Mouse (Mus musculus) T-cell, adult 2 months (primary cell): Measurements from ENCODE around the gene Sptbn4.
A peak's percentile ranks its signal among the peaks of the same experiment; 100 is the strongest.

Source experiments
- DNase-seq: peaks from one replicate; pipeline ENCODE4 v3.0.0; 2022; ENCODE audit warnings: low spot score

Gene Sptbn4

GRCm38 (mm10) chr7:27433349-27433748, 14.1 kb downstream of the Sptbn4 start:
- no peak for DNase-seq

- DNase-seq: no peak
These were observed 18.4 kb downstream of the Sptbn4 start for GRCm38 (mm10) chr7:27429135-27429534.

GRCm38 (mm10) chr7:27428002-27428401, 19.5 kb downstream of the Sptbn4 start:
- no peak for DNase-seq

- no peak for DNase-seq
These were observed 20.1 kb downstream of the Sptbn4 start for GRCm38 (mm10) chr7:27427387-27427786.

- no peak for DNase-seq
These were observed 23.7 kb downstream of the Sptbn4 start for GRCm38 (mm10) chr7:27423556-27424326.

GRCm38 (mm10) chr7:27419101-27419500, 28.4 kb downstream of the Sptbn4 start:
- DNase-seq: no peak

GRCm38 (mm10) chr7:27417151-27417550, 30.3 kb downstream of the Sptbn4 start:
- DNase-seq: no peak

DNA sequence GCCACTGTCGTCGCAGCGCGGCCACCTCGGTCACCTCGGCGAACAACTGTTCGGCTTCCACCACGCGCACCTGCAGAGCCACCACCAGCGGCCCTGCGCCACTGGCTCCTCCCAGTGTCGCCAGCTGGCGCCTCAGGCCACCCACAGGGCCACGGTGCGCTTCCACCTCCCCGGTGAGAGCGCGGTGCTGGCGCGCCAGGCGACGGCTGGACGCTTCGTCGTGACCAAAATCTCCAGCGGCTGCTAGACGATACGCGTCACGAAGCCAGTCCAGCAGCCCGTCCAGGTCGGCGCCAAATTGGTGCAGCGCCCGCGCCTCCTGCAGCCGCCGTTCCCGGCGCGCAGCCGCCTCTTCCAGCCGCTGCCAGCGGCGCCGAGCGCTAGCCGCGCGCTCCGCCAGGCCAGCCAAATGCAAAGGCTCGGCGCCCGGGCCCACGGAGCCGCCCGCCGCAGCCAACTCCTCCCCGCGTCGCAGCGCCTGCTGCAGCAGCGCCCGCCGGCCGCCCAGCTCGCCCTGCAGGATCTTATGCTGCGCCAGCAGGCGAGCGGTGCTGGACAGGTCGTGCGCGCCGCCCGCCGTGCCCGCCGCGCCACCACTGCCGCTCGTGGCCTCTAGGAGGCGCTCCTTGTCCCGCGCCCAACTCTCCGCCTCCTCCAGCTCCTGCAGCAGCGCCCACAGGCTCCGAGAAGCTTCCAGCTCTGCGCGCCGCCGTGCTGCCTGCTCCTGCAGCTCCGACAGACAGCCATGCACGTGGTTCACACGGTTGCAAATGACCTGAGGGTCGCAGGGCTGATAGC, 38.9 kb downstream of the Sptbn4 start:
- DNase-seq: peak; percentile 40

GRCm38 (mm10) chr7:27407816-27408215, 39.7 kb downstream of the Sptbn4 start:
- no peak for DNase-seq

GRCm38 (mm10) chr7:27406481-27406880, 41.0 kb downstream of the Sptbn4 start:
- DNase-seq: no peak

DNA sequence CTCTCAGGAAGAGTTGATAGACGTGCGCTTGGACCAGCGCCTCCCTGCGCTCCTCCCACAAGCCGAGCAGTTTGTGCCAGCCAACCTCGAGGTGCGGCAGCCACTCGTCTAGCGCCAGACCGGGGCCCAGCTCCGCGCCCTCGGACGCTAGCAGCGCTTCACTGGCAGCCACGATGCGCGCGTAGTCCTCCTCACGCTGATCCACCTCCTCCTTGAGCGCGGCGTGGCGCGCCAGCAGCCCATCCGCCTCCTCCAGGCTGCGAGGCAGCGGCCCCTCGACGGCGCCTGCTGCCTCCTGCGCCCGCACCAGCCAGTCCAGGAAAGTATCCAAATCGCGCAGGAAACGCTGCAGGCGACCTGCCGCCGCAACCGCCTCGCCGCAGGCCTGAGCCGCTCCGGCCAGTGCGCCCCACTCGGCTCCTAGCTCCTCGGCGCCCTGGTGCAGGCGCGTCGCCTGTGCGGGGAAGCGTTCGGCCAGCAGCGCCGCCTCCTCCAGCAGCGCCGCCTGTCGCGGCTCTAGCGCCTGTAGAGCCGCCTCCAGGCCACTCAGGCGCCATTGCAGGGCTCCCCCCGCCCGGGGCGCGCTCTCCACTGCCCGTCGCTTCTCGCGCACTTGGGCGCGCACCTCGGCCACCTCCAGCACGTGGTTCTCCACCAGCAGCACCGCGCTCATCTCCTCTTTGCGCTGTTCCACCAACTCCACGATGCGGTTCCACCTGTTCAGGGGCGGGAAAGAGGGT, 43.1 kb downstream of the Sptbn4 start:
- no peak for DNase-seq

DNA sequence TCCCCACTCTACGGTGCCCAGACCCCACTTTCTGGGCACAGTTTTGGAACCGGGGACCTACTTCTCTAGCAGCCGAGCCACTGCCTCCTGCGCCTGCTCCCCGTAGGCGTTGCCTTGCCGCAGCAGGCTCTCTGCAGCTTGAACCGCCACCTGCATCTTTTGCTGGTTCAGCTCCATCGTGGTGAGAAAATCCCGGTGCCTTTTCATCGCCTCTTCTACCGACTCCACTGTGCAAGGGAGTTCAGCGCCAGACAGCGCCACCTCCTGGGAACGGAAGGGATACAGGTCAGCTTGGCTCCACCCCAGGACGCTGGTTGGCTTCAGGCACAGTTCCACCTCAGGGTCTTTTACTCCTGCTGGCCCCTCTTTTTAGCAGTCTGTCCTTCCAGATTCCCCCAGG, 44.8 kb downstream of the Sptbn4 start:
- peak; percentile 43 for DNase-seq

- DNase-seq: no peak
These were observed 46.9 kb downstream of the Sptbn4 start for GRCm38 (mm10) chr7:27400545-27400944.

DNA sequence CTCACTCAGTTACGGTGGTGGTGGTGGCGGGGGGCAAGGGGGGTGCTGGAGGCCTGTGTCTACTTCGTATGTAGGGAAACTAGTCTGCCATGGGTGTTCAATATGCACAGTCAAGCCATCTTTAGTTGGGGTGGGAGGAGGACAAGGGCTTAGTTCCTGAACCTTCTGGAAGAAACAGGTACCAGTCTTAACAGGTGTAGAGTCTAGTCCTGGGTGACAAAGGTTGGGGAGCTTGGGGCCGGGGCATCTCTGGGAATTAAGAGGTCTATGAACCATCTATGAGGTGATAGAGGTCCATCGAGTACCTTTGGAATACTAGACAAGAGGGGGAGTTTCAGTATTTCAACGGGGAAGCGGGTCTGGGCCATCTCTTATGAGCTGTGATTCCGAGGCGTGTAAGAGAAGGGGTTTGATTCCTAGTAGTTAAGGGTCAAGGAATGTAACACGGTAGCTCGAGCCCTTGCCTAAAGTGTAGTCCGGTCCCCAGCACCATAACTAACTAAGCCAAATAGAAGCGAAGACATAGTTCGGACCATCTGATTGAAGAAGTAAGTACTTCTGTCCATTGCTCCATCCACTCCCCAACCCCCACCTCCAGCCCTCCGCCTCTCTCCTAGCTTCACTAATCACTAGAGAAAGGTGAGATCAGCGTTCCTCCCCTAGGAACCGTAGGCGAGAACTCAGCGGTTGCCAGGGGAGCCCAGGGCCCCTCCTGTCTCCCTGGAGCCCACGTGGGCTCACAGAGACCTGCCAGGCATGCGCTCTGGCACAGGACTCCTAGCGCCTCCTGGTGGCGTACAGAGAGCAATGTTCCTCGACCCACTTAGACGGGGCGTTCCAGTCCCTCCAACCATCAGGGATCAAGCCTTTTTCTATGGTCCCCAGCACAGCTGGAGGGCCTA, 50.2 kb downstream of the Sptbn4 start:
- DNase-seq: peak; percentile 42

DNA sequence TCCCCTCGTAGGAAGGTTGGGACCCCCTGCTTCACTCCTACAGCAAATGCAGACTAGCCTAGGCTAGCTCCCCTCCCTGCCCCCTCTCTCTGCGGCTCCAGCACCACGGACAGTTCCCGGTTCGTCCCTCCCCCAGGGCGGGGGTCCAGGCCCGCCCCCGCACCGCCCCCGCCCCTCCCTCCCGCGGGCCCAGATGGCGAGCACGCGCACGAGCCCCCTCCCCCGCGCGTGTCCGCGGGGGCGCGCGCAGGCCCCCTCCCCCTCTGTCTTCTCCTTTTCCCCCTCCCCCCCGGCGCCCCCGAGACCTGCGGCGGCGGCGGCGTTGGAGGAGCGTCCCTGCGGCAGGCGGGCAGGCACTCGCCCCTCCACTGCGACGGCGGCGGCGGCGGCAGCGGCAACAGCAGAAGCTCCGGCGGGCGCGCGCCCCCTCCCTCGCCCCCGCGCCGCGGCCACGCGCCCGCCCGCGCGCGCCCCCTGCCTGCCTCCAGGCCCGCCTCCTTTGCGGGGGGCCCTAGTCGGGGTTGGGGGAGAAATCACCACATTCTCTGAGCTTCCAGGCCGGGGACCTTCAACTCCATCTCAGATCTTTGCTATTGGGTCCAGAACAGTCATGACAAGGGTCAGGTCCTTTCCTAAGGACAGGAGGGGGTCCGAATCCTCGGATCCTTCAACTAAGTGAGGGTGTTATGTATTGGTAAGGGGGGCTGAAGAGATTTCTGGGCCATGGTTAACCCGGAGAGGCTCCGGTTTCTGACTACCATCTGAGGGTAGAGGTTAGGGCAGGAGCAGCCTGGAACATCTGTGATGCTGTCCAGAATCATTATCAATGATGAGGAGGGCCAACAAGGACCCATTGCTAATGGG, 51.1 kb downstream of the Sptbn4 start:
- DNase-seq: no peak

GRCm38 (mm10) chr7:27395521-27396183, 51.8 kb downstream of the Sptbn4 start:
- DNase-seq: no peak

- DNase-seq: no peak
These were observed 56.1 kb downstream of the Sptbn4 start for GRCm38 (mm10) chr7:27391416-27391815.

DNA sequence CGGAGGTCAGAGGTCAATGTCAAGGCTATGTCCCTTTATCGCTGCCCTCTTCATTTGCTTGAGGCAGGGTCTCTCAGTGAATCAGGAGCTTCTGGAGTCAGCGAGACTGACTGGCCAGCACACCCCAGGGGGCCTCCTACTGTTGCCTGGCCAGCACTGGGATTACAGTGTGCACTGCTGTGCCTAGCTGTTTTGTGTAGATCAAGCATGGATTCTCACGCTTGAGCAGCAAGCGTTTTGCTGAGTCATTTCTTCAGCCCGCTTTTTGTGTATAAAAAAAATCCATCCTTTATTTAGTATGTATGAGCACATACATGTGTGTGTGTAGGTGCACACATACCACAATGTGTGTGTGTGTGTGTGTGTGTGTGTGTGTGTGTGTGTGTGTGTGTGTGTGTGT, 58.3 kb downstream of the Sptbn4 start:
- DNase-seq: no peak

- peak; percentile 57 for DNase-seq
These were observed 62.8 kb downstream of the Sptbn4 start for GRCm38 (mm10) chr7:27384731-27385130.

- DNase-seq: no peak
These were observed 63.4 kb downstream of the Sptbn4 start for GRCm38 (mm10) chr7:27384134-27384533.
